Mouse (Mus musculus) forelimb bud, embryonic 11.5 days (tissue): Measurements from ENCODE around the gene Pbld2.

ENCODE experiments used
- DNase-seq: peaks from one replicate; pipeline ENCODE4 v3.0.0-alpha.2; 2012; ENCODE audit warnings: low read depth, low spot score

Gene Pbld2

DNA sequence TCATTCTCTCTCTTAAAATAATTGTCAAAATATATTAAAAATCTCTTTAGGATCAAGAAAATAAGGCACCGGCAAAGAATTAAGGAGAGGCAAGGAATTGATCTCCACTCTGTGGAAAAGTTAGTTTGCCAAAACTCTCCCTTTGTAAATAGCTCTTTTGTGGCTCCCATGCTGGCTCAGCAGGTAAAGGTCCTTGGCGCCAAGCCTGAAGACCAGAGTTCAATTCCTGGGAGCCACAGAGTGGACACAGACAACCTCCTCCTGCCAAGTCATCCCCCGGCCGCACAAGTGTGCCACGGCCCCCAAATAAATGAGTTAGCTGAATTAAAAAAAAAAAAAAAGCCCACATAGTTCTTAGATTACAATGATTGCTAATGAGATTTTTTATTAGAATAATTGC lies 38.6 kb downstream of the Pbld2 start:
- DNase-seq = no peak

DNA sequence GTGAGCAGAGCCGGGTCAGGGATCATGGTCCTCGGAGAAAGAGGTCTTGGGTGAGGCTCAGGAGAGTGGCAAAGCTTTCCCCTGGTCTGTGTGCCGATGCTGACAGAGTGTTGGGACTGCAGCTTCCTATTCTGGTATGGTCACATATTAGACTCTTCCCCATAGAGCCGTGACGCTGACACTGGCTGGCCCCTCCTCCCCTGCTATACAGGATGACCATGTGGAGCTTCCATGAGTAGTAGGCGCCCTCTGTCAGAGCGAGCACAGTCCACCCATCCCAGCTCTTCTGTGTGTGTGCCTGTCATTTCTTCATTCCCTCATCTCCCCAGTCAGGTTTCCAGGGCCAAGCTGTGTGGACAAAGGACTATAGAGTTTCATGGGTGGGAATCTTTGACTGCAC lies 39.2 kb downstream of the Pbld2 start:
- DNase-seq = no peak

DNA sequence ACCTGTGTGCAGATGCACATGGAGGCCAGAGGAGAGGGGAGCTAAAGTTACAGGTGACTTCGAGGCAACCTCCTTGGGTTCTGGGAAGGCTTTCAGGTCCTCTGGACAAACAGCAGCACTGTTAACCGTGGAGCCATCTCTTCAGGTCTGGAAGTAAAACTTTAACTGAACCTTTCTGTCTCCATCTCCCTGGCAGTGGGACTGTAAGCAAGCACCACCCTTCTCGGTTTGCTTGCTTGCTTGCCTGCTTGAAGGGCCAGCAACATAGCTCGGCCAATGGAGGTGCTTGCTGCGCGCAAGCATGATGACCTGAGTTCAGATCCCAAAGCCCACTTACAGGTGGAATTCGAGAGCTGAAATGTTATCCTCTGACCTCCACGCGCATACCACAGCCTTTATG lies 40.4 kb downstream of the Pbld2 start:
- DNase-seq = no peak

DNA sequence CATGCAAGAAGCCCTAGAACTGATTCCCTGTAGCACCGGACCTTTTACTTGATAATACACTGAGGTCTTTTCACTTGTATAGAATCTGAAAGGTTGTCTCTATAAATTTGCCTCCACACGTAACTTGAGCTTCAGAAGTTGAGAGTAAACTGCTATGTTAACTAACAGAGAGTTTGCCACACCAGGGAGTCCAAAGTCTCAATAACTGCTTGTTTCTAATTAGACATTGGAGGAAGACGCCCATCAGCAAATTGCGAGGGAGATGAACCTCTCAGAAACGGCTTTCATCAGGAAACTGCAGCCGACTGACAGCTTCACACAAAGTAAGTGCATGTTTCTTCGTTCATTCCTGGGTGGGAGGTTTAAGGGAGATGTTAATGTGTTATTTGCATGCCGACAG lies 41.4 kb downstream of the Pbld2 start:
- no peak for DNase-seq

DNA sequence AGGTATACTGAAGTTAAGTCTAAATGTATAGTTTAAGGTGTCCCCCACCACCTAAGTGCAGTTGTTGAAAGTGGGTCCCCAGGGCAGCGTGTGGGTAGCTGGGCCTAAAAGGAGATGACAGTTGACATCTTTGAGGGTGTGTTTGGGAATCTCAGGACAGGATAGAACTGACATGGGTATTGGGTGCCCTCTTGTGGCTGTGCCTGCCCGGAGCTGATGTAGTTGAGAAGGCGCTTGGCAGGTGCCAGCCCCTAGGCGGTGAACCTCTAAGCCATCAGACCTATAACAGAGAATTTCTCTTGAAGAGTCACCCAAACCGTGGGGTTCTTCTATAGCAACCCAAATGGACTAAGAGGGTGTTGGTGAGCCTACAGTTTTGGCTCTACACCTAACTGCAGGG lies 41.9 kb downstream of the Pbld2 start:
- peak; percentile 67 for DNase-seq

DNA sequence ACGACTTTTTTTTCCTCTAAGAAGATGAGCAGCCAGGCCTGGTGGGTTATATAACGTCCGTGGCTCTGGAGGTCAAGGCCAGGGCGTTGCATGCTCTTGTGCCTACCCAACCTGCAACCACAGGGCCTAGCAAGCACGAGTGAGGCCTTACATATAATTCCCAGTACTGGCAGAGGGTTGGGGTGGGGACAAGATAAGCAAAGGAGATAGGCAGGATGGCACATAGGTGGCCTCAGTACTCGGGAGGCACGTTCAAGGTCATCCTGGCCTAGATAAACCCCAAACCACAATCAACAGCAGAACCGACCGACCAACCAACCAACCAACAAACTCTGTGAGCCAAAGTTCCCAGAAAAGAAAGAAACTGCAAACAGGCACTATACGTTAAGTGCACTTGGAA lies 62.2 kb downstream of the Pbld2 start:
- no peak for DNase-seq

DNA sequence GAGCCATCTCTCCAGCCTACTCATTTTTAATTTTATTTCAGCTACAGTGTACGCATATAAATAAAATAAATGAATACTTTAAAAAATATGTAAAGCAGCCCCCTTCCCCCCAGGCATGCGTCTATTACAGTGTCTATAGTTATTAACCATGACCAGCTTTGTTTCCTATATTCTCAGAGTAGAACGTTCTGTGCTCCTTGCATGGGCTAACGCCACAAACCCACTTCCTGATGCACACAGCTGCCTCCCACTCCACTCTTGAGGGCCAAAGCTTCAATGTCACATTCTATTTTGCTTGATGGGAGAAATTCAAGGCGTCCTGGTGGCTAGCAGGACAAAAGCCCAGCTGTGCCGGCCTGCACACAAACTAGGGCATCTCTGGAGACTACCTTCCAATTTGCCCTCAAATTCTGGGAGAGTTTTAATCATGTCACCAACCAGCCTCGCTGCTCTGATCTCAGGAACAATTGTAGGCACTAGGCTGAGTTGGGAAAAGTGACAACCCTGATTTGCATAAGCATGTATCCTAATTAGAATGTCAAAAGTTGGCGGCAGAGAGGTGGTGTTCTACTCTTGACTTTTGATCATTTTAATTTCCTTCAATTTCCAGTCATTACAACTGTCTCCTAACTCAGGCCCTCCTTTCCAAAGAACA lies 65.1 kb downstream of the Pbld2 start:
- DNase-seq = no peak

DNA sequence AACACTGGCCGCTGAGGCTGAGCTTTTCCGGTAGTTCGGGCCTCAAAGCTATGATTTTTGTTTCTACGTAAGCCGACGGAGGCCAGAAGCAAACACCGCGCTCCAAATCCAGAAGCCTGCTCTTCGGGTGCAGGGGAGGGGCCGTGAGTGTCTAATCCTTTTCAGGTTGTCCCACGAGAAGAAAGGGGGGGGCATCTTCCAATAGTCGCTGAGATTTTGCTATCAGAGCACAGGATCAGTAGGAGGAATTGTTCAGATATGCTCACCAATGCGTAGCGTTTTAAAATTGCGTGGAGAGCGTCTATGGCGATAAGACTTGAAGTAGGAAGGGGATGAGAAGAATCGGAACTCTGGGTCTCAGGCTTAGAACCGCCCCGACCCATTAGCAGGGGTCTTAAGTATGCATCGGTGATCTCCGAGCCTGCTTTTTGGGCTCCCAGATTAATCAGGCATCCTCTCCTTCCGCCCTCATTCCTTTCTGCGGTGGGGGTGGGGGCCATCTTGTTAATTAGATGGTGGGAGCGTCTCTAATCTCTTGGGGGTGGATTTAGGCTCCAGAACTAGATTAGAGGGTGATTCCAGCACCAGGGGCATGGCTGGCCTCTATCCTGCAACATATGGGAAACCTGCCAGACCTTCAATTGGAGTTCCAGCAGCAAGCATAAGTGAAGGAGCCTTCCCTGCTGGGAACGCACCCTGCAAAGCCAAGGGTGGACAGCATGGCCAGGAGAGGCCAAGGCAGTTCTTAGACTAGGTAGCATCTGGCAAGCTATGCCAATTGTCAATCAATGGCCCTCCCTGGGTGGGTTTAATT lies 65.8 kb downstream of the Pbld2 start:
- DNase-seq = no peak

DNA sequence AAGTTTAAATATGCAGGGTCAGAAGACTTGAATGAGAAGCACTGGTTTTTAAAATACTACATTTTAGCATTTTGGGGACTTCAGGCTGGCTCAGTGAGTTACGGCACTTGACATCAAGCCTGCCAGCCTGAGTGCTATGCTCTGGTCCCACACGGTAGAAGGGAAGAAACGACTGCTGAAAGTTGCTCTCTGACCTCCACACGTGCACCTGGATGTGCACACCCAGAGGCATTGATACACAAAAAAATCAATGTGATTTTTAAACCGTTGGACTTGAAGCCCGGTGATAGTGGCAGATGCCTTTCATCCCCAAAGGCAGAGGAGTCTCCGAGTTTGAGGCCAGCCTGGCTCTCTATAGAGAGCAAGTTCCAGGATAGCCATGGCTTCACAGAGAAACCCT lies 67.8 kb downstream of the Pbld2 start:
- DNase-seq = no peak

DNA sequence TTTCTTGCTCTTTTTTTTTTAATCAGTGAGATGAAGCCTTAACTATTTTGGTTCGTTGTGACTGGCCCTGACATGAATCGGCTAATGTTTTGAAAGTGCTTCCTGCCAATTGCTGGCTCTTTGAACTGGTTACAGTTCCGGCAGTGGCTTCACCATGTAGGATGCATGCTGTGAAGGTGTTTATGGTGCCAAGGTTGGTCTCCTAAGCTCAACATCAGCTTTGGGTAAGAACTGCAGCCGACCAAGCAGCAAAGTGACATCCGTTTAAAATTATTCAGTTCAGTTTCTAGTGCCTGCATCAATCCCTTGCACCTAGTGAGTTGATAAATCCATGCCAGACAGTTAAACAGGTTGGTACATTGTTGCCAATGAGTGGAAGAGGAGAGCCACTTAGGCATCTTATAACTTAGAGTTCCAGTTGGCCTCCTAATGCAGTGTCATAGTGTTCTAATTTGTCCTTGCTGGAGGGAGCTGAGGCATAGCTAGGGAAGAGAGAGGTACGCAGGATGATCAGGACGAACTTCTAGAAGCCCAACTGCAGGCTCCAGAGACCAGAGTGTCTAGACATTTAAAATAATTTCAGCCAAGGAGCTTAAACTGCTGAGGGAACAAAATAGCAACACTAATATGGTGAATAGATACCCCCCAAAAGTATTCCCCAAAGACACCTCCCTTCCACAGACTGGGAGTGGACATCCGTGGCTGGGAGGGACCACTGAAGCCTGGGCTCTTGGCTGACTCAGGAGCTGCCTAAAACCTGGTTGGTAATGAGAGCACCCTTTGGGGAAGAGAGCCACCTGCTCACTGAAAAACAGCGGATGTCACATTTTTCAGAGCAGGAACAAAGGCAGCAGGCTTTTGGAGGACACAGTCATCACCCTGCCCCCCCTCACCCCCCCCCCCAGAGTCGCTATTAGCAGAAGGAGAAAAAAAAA lies 68.8 kb downstream of the Pbld2 start:
- DNase-seq = no peak

DNA sequence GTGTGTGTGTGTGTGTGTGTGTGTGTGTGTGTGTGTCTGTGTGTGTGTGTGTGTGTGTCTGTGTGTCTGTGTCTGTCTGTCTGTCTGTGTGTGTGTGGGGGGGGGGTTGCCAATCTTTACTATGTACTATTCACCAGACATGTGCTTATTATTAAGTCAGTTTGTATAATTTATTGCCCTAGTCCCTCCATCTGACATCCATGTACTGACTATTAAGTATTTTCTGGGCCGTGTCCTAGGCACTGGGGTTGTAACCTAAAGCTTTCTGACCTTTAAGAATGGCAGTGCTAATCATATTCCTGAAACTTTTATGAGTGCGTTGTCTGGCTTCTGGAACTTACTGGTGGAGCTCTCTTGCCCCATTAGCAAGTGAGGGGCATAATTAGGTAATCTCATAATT lies 72.6 kb downstream of the Pbld2 start:
- DNase-seq = peak; percentile 55

DNA sequence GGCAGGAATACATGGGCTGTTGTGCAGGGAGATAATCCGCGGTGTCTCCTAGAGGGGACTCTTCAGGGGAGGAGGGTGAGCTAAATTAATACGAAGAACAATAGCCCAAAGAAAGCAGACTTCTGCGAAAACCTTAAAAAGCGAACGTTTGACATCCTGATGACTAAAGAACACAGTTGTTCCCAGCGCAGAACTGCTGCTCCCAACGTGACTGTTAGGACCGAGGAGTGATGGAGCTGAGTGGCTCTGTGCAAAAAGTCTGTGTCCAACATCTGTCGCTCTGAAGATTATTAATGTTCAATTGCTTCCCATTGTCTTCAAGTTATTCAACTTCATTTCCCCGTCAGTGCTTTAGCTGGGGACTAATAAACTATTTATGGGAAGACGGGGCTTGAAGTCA lies 74.1 kb downstream of the Pbld2 start:
- no peak for DNase-seq

DNA sequence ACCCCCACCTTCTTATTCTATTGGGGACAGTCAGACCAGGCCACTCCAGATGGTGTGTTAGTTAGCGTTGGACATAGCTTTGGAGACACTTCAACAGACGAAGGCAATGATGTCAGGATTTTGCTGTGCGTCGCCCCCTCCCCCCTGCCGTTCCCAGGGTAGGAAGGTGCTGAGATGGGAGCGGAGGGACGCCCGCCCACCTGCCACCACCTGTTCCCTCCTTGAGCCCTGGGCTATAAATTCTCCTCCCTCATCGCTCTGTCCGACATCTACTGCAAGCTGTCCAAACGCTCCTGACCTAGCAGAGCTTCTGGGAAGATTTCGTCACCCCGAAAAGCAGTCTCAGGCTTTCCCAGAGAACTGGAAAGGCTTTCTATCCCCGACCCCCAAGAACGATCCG lies 75.4 kb downstream of the Pbld2 start, which contains the start of gene Atoh7:
Atoh7 (plus strand) TSS at position 131 of the 400 bp plus-strand sequence.
- no peak for DNase-seq

DNA sequence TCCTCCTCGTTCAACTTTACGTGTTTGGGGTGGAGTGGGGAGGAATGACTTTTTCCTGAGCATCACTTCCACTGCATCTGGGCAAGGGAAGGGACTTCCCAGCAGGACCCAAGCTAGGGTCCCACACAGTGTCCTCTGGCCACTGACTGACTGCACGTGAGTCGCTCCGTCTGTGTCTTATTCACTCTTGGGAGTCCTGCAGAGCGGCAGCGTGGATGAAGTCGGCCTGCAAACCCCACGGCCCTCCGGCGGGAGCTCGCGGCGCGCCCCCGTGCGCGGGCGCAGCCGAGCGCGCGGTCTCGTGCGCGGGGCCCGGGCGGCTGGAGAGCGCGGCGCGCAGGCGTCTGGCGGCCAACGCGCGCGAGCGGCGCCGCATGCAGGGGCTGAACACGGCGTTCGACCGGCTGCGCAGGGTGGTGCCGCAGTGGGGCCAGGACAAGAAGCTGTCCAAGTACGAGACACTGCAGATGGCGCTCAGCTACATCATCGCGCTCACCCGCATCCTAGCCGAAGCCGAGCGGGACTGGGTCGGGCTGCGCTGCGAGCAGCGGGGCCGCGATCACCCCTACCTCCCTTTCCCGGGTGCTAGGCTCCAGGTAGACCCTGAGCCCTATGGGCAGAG lies 75.9 kb downstream of the Pbld2 start:
- peak; percentile 52 for DNase-seq

DNA sequence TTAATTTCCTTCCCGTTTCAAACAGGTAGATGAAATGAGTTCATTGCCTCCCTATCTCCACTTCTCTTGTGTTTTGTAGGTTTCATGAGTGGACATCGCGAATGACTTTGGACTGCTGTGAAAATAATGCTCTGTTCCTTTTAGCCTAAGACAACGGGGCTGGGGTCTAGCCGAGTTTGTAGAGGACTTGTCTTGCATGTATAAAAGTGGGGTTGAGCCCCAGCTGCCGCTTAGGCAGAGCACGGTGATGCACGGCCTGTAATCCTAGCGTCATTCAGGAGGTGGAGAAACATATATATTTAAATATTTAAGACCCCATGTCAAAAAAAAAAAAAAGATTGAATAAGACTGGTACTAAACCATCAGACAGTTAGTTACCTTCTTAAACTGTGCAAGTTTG lies 76.5 kb downstream of the Pbld2 start:
- DNase-seq = no peak
